Mouse (Mus musculus) small intestine, adult 10 weeks (tissue): Measurements from ENCODE around the gene Pccb. TPM values are rescaled to one million over a fixed set of nuclear protein-coding genes. Genes with fewer than 3 reads are reported as not detected.

Experiments used
- polyA plus RNA-seq: library from polyadenylated mRNA; stranded (reverse); fragments of 350-450 nt; fragmentation: Illumina TruSeq; extraction: RNeasy Lipid Tissue Mini Kit (QIAGEN cat#74804); gene quantifications from one replicate; pipeline ENCODE4 v1.2.3, GENCODE M21; 2014; ENCODE audit warnings: low replicate concordance

The Pccb gene
- 51.9 TPM for polyA plus RNA-seq

GRCm38 (mm10) chr9:101034448-101035098, at the start of gene Pccb:
Gene Pccb, minus strand, starts transcription at chr9:101034898.

GRCm38 (mm10) chr9:101073987-101074331, 39.3 kb upstream of the Pccb start, which contains the start of gene Msl2:
Gene Msl2, plus strand, starts transcription at chr9:101074101.

Other genes starting within 250 kb of the Pccb start
- gene Msl2, start 39.2 kb upstream of the Pccb start, polyA plus RNA-seq = 95.6 TPM
- gene Ppp2r3a, start 216.9 kb upstream of the Pccb start, polyA plus RNA-seq = 24.5 TPM